Mouse (Mus musculus) forebrain, embryonic 15.5 days (tissue): ENCODE measurements around the gene Phf11d. TPM values are rescaled to one million over a fixed set of nuclear protein-coding genes. Genes with fewer than 3 reads are reported as not detected.
"Not testable (repeated sequence)": the region's sequence is repeated elsewhere in the genome, so short reads cannot be mapped to it uniquely, and the experiment has no call there.

ENCODE experiments used
- ATAC-seq: fragments of 200-750 bp; cut with Nextera tagmentation; replicated peaks from 2 replicates; pipeline ENCODE4 v1.8.0; 2017; ENCODE audit warnings: mild to moderate bottlenecking, moderate TSS enrichment, moderate library complexity
- H3K27ac ChIP-seq: fragments of 300-500 bp; sonication (generic); replicated peaks from 2 replicates; pipeline ENCODE4 v1.5.1; 2015; ENCODE audit warnings: mild to moderate bottlenecking, inconsistent platforms
- H3K27me3 ChIP-seq: fragments of 300-500 bp; sonication (generic); 2 replicates; pipeline ENCODE4 v1.6.1; 2015; ENCODE audit warnings: inconsistent platforms
- H3K36me3 ChIP-seq: fragments of 300-500 bp; sonication (generic); 2 replicates; pipeline ENCODE4 v1.6.1; 2015; ENCODE audit warnings: mild to moderate bottlenecking, inconsistent platforms
- H3K4me1 ChIP-seq: fragments of 300-500 bp; sonication (generic); 2 replicates; pipeline ENCODE4 v1.6.1; 2015; ENCODE audit warnings: inconsistent platforms
- H3K4me2 ChIP-seq: fragments of 300-500 bp; sonication (generic); replicated peaks from 2 replicates; pipeline ENCODE4 v1.6.1; 2015; ENCODE audit warnings: mild to moderate bottlenecking, inconsistent platforms
- H3K4me3 ChIP-seq: fragments of 300-500 bp; sonication (generic); 2 replicates; pipeline ENCODE4 v1.5.1; 2015; ENCODE audit warnings: mild to moderate bottlenecking, inconsistent platforms
- H3K9ac ChIP-seq: fragments of 300-500 bp; sonication (generic); replicated peaks from 2 replicates; pipeline ENCODE4 v1.6.1; 2015; ENCODE audit warnings: mild to moderate bottlenecking, inconsistent platforms
- H3K9me3 ChIP-seq: fragments of 300-500 bp; sonication (generic); 2 replicates; pipeline ENCODE4 v1.6.1; 2016; ENCODE audit warnings: inconsistent platforms
- WGBS: fragments of 180-500 bp; shearing (Covaris S2); methylation state at CpG from one replicate; pipeline ENCODE4 v1.1.7; 2015; ENCODE audit warnings: mixed read lengths; 5-methylcytosine and 5-hydroxymethylcytosine counted together
- polyA plus RNA-seq: library from polyadenylated mRNA; unstranded; fragments of >200 nt; fragmentation: Nextera tagmentation; extraction: Ambion mirVana; gene quantifications from 2 replicates; pipeline ENCODE4 v1.2.1, GENCODE M21; 2015

Phf11d gene
- 0.24 and 0.46 TPM in 2 replicates for polyA plus RNA-seq

GRCm38 (mm10) chr14:59365244-59365644 is at the start of gene Phf11d:
TSS of gene Phf11d (minus strand) at chr14:59365470.
- H3K9ac ChIP-seq, result no peak within 1 kb of the TSS

GRCm38 (mm10) chr14:59414979-59415378 is 49.7 kb upstream of the Phf11d start:
- not testable (repeated sequence) for H3K36me3 ChIP-seq, H3K27me3 ChIP-seq, H3K9me3 ChIP-seq, H3K4me3 ChIP-seq, H3K4me2 ChIP-seq, H3K27ac ChIP-seq, ATAC-seq, H3K9ac ChIP-seq, H3K4me1 ChIP-seq
- 95% methylated on average over 2 of the region's 2 CpGs for WGBS

More at GRCm38 (mm10) chr14:59365244-59365644, at the start of gene Phf11d:
- Histone ChIP-seq H3K4me3 (no peak within 1 kb of the TSS), H3K4me2 (no peak within 1 kb of the TSS), H3K36me3 (no peaks in the 10 kb centered on the region), H3K27ac (no peak within 1 kb of the TSS), H3K9me3 (no peaks in the 10 kb centered on the region), H3K27me3 (no peaks in the 10 kb centered on the region), H3K4me1 (no peaks in the 10 kb centered on the region)
- WGBS, result 83% methylated on average over 6 of the region's 6 CpGs
- ATAC-seq, result no peak

GRCm38 (mm10) chr14:59396999-59397398 is 31.7 kb upstream of the Phf11d start:
- Histone ChIP-seq H3K27ac (no peak overlapping the region), H3K27me3 (no peaks in the 10 kb centered on the region), H3K4me3 (no peak overlapping the region), H3K4me2 (no peak overlapping the region), H3K4me1 (no peaks in the 10 kb centered on the region), H3K9ac (no peak overlapping the region), H3K36me3 (no peaks in the 10 kb centered on the region), H3K9me3 (no peaks in the 10 kb centered on the region)
- ATAC-seq, result no peak
- 87% methylated on average over 2 of the region's 2 CpGs for WGBS

DNA sequence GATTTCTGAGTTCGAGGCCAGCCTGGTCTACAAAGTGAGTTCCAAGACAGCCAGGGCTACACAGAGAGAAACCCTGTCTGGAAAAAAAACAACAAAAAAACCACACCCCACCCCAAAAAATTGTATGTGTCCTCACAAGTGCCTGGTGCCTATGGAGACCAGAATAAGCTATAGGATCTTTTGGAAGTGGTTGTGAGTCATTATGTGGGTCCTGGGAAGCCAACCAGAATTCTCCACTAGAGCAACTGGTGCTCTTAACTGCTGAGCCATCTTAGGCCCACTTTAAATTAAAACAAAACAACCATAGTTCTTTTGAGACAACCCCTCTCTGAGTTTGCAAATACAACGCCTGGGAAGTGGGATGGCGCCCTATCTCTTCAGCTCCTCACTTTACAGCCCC is 30.0 kb upstream of the Phf11d start, which contains the start of gene Phf11c:
Gene Phf11c (minus strand): TSS at position 101 of the 400 bp plus-strand sequence.
- Histone ChIP-seq H3K27me3 (no peaks in the 10 kb centered on the region), H3K4me1 (no peaks in the 10 kb centered on the region), H3K9me3 (no peaks in the 10 kb centered on the region), H3K4me2 (no peak within 1 kb of the TSS), H3K9ac (no peak within 1 kb of the TSS), H3K36me3 (no peaks in the 10 kb centered on the region), H3K4me3 (no peak within 1 kb of the TSS), H3K27ac (no peak within 1 kb of the TSS)
- 91% methylated on average over 3 of the region's 3 CpGs for WGBS
- no peak for ATAC-seq

GRCm38 (mm10) chr14:59390181-59390580 is 24.9 kb upstream of the Phf11d start:
- not testable (repeated sequence) for H3K4me3 ChIP-seq, H3K27ac ChIP-seq, H3K27me3 ChIP-seq, H3K36me3 ChIP-seq, ATAC-seq, H3K9ac ChIP-seq, H3K9me3 ChIP-seq, H3K4me1 ChIP-seq, H3K4me2 ChIP-seq
- WGBS, result 82% methylated on average over 4 of the region's 4 CpGs

- no peaks in the 10 kb centered on the region for H3K9me3 ChIP-seq
- H3K4me3 ChIP-seq, result no peak overlapping the region
- 75% methylated on average over 1 of the region's 1 CpGs for WGBS
- no peaks in the 10 kb centered on the region for H3K36me3 ChIP-seq
- no peaks in the 10 kb centered on the region for H3K4me1 ChIP-seq
- H3K27ac ChIP-seq, result no peak overlapping the region
- no peak overlapping the region for H3K9ac ChIP-seq
- H3K27me3 ChIP-seq, result no peaks in the 10 kb centered on the region
- ATAC-seq, result no peak
- no peak overlapping the region for H3K4me2 ChIP-seq
Observed at GRCm38 (mm10) chr14:59389532-59389931, 24.3 kb upstream of the Phf11d start.

- ATAC-seq, result no peak
- Histone ChIP-seq H3K27me3 (no peaks in the 10 kb centered on the region), H3K9ac (no peak overlapping the region), H3K4me1 (no peaks in the 10 kb centered on the region), H3K9me3 (no peaks in the 10 kb centered on the region), H3K27ac (no peak overlapping the region), H3K4me3 (no peak overlapping the region), H3K36me3 (no peaks in the 10 kb centered on the region), H3K4me2 (no peak overlapping the region)
- WGBS, result 92% methylated on average over 25 of the region's 25 CpGs
Observed at GRCm38 (mm10) chr14:59370348-59371068, 5.2 kb upstream of the Phf11d start.

DNA sequence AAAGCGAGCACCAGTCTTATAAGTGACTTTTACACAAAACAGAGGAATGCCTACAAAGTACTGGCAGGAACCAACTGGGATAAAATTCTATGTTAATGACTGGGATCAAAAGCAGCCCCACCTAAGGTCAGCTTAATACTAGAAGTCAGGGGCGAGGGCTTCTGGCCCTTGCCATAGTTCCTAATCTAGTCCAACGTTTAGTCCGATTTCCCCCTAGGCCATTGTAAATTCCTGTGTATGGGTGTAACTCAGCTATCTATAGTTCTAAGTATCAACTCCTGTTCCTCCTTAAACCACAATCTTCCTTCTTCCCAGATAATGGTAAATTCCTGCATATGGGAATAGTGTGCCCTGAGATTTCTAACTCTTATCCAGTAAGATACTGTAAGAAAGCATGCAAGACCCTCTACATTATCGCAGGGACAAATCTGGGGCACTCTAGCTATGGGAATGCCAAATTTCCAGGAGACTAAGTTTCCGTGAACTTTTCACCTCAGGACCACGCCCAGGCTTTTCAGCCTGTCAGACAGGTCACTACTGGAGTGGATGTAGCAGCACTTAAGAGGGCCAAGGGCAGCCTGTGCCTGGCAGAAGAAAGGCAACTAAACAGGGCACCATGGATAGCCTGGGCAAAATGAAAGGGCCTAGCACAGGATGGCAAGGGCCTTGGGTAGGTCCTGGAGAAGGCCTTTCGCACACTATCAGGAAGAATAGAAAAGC is 1.3 kb upstream of the Phf11d start:
- Histone ChIP-seq H3K9ac (no peak overlapping the region), H3K27me3 (no peaks in the 10 kb centered on the region), H3K4me2 (no peak overlapping the region), H3K27ac (no peak overlapping the region), H3K4me3 (no peak overlapping the region), H3K4me1 (no peaks in the 10 kb centered on the region), H3K9me3 (no peaks in the 10 kb centered on the region), H3K36me3 (no peaks in the 10 kb centered on the region)
- no peak for ATAC-seq
- WGBS, result 88% methylated on average over 8 of the region's 8 CpGs

DNA sequence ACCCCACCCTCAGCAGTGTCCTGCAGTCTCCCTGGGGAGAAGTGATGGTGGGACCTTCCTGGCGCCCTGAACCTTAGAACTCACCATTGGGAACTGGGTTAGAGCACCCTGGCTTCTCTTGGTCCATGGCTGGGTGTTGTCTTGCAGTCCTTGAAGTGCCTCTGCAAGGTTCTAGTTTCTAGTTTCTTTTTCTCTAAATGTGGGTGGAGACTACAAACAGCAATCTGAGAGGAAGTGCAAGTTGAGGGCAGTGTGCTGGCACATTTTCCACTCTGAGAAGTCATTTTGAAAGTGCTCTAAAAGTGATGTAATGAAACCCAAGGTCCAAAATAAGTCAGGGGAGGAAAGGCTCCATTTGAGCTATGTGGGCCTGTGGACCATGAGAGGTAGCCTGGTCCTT is 24.1 kb downstream of the Phf11d start, which contains the start of gene Phf11b:
Gene Phf11b (minus strand): TSS at position 163 of the 400 bp plus-strand sequence.
- not testable (repeated sequence) for H3K4me3 ChIP-seq, H3K9ac ChIP-seq, H3K27ac ChIP-seq, H3K4me1 ChIP-seq, H3K27me3 ChIP-seq, ATAC-seq, H3K9me3 ChIP-seq, H3K36me3 ChIP-seq, H3K4me2 ChIP-seq
- 82% methylated on average over 1 of the region's 1 CpGs for WGBS

DNA sequence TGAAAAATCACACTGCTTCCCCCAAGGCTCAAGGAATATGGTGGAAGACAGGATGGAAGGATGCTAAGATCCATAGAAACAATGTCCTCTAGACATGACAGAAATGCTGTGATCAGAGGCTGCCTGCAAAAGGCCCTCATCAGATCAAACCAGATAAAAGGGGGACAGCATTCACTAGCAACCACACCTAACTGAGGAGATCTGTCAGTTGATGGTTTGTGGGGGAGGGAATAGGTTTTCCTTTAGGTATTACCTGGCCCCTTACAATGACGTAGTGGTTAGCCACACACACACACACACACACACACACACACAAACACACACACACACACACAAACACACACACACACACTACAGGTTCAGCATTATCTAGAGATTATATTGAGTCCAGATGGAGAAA is 25.7 kb downstream of the Phf11d start:
- Histone ChIP-seq H3K4me3 (no peak overlapping the region), H3K9ac (no peak overlapping the region), H3K27ac (no peak overlapping the region), H3K4me2 (no peak overlapping the region), H3K4me1 (no peaks in the 10 kb centered on the region), H3K9me3 (no peaks in the 10 kb centered on the region), H3K36me3 (no peaks in the 10 kb centered on the region), H3K27me3 (no peaks in the 10 kb centered on the region)
- ATAC-seq, result no peak
- WGBS, result 88% methylated on average over 1 of the region's 1 CpGs

DNA sequence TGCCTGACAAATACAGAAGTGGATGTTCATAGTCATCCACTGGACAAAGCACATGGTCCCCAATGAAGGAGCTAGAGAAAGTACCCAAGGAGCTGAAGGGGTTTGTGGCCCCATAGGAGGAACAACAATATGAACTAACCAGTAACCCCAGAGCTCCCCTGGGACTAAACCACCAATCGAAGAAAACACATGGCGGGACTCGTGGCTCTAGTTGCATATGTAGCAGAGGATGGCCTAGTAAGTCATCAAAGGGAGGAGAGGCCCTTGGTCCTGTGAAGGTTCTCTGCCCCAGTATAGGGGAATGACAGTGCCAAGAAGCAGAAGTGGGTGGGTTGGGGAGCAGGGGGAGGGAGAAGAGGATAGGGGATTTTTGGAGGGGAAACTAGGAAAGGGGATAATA is 29.2 kb downstream of the Phf11d start:
- not testable (repeated sequence) for H3K4me1 ChIP-seq, H3K4me2 ChIP-seq, H3K27me3 ChIP-seq, H3K4me3 ChIP-seq, H3K9ac ChIP-seq, H3K27ac ChIP-seq, H3K9me3 ChIP-seq, ATAC-seq, H3K36me3 ChIP-seq
- WGBS, result 89% methylated on average over 3 of the region's 3 CpGs

DNA sequence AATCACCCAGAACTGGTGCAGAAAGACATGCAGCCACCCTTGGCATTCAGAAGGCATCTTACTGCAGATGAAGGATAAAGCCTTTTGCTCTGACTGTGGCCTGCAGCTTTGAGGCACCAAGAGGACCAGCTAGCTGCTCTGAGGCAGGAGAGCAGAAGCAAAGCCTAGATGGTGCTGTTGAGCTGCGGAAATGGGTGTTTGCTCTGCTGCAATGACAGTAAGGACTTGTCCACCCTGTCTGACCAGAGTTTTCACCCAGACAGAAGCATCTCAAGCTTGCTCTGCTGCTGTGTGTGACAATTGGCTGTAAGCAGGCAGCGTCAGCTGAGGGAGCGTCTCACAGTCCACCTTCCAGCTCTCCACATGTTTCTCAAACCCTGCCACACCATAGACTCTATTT is 34.8 kb downstream of the Phf11d start:
- not testable (repeated sequence) for H3K36me3 ChIP-seq, ATAC-seq, H3K4me2 ChIP-seq, H3K27me3 ChIP-seq, H3K27ac ChIP-seq, H3K9me3 ChIP-seq, H3K9ac ChIP-seq, H3K4me1 ChIP-seq, H3K4me3 ChIP-seq
- 59% methylated on average over 3 of the region's 3 CpGs for WGBS
